Mouse (Mus musculus) liver, postnatal 0 days (tissue): Measurements from ENCODE around the gene Tmem135.

ENCODE experiments used
- CTCF ChIP-seq: sonication (generic); IDR thresholded peaks from 2 replicates; pipeline ENCODE4 v1.5.1; 2016; ENCODE audit warnings: antibody characterized with exemption, low read depth
- EP300 ChIP-seq: IDR thresholded peaks from 2 replicates; pipeline ENCODE4 v1.6.1; 2016; ENCODE audit warnings: antibody characterized with exemption, low read depth, mild to moderate bottlenecking

DNA sequence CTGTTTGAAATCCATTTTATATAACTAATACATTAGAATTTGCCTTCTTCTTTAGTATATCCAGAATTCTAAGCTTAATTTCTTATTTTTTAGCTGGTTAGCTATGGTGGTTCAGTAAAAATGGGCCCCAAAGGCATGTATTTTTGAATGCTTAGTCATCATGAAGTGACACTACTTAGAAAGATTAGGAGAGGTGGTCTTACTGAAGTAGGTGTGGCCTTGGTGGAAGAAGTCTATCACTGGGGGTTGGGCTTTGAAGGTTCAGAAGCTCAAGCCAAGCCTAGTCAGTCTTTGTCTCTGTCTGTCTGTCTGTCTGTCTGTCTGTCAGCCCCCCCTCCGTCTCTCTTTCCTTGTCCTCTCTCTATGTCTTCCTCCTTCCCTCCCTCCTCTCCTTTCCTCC is 198.6 kb downstream of the Tmem135 start:
- no peak for TF ChIP-seq EP300
- no peak for TF ChIP-seq CTCF
